Mouse (Mus musculus) activated CD4-positive, CD25-positive, alpha-beta regulatory T cell (primary cell): ENCODE data around the gene Jak2. TPM values are rescaled to one million over a fixed set of nuclear protein-coding genes. Genes with fewer than 3 reads are reported as not detected.

Source experiments
- polyA plus RNA-seq, 2 experiments: library from polyadenylated mRNA; unstranded; fragments of 100-300 nt; shearing (Covaris generic); gene quantifications; one replicate each; pipeline ENCODE4 v1.2.1; 2017

Gene Jak2
- polyA plus RNA-seq, result 100 to 1,000 TPM in 1 of 2 experiments, 10 to 100 TPM in 1; 91.4 to 125 TPM

GRCm38 (mm10) chr19:29251191-29251957 lies at the start of gene Jak2:
Jak2 (plus strand) TSS chr19:29251828.

GRCm38 (mm10) chr19:29325053-29325851 lies 73.6 kb downstream of the Jak2 start, which contains the start of gene Insl6:
Insl6 (minus strand) TSS chr19:29325356.

GRCm38 (mm10) chr19:29334068-29334745 lies 82.6 kb downstream of the Jak2 start, which contains the start of gene Rln1:
Rln1 (minus strand) TSS chr19:29334670.

Other genes starting within 250 kb of the Jak2 start
- 10 to 100 TPM; 56.2 to 68.4 TPM for gene Ak3, start 203.9 kb upstream of the Jak2 start, polyA plus RNA-seq
- gene Rcl1, start 150.5 kb upstream of the Jak2 start, polyA plus RNA-seq, result 10 to 100 TPM; 28.5 to 62.0 TPM
- gene Insl6, start 73.5 kb downstream of the Jak2 start, polyA plus RNA-seq, result 10 to 100 TPM; 17.6 to 18.8 TPM
- gene Rln1, start 82.8 kb downstream of the Jak2 start, polyA plus RNA-seq, result under 1 TPM in 1 of 2 experiments, not detected in 1; 0.31 TPM
- gene Plgrkt, start 115.6 kb downstream of the Jak2 start, polyA plus RNA-seq, result 100 to 1,000 TPM; 238 to 244 TPM
- 10 to 100 TPM; 31.1 to 53.8 TPM for gene Cd274, start 115.6 kb downstream of the Jak2 start, polyA plus RNA-seq
- gene Pdcd1lg2, start 159.1 kb downstream of the Jak2 start, polyA plus RNA-seq, result 10 to 100 TPM; 11.2 to 22.7 TPM